Mouse (Mus musculus): Measurements from ENCODE around the gene Mc1r.

GRCm38 (mm10) chr8:123422056-123422780 is 15.3 kb downstream of the Mc1r start:
- TF ChIP-seq CTCF (IDR thresholded peaks at IDR 0.05; ENCODE audit: low read depth, low read length) (peak; percentile 51), POLR2AphosphoS5 (IDR thresholded peaks at IDR 0.05; ENCODE audit: insufficient replicate concordance, low read depth, low read length) (no peak)
